In the genomic region with DNA sequence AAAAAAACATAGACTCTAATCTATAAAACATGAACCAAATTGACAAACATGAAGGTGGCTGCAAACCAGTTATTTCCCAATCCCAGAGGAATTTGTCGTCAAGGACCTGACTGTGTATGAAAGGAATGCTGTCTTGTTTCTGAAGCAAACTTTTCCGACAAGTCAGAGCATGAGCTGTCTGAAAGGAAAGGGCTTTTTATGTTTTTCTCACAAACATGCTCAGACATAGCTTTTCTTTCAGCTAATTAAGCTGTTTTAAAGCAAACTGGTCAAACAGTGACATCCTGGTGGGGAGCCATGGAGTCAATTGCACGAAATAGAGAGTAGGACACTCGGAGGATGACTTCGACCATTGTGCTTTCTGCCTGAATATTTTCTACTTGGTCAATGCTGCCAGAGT, we compare ENCODE assay signal across 24 mouse cellular contexts.
A peak's percentile ranks its signal among the peaks of the same experiment; 100 is the strongest.
DNase-seq lines count a peak whose midpoint lies in the region; ATAC-seq and TF ChIP-seq lines count a peak whose summit lies in the region.
"Had no signal": no experiment of that assay in that cellular context is flagged by ENCODE, and none has a peak within 500 bp of the region (broad histone marks: within the 10 kb centered on the region; RNA-seq: fewer than 3 reads in every experiment).

No protein-coding gene starts in this region.

- DNase-seq in embryonic facial prominence, embryonic 11.5 days (ENCODE audit: low spot score) = peak; percentile 26
- DNase-seq in embryonic facial prominence, embryonic 10.5 days (ENCODE audit: low spot score) = no peak
- no peak for DNase-seq in liver, postnatal 0 days
- peak; percentile 85 for DNase-seq in Muller cell, postnatal 12 days (ENCODE audit: inconsistent ontology term)
- peak; percentile 26 for DNase-seq in forelimb bud, embryonic 11.5 days (ENCODE audit: low read depth, low spot score)
- DNase-seq in right cerebral cortex, postnatal 25 days = no peak
- DNase-seq in yolk sac, embryonic 10.5 days (ENCODE audit: low spot score) = no peak
- DNase-seq: adrenal gland, adult 8-10 months; cerebellum, adult 9-11 months; gastrocnemius, postnatal 36 days; heart, postnatal 14 days; spleen, adult 18-20 months; thymus, postnatal 25 days had no signal

- TF ChIP-seq EP300 in liver, postnatal 0 days (IDR thresholded peaks at IDR 0.05; ENCODE audit: low read depth) = no peak

- ATAC-seq in embryonic facial prominence, embryonic 11.5 days (replicated peaks; ENCODE audit: insufficient number of reproducible peaks, low FRiP score, low TSS enrichment, low read depth) = no peak
- ATAC-seq in liver, postnatal 0 days = peak; percentile 44; the same call in 1 of the 2 replicates
- ATAC-seq in liver, embryonic 12.5 days = no peak
- ATAC-seq: forebrain, embryonic 16.5 days; hindbrain, embryonic 16.5 days; intestine, postnatal 0 days; midbrain, embryonic 16.5 days had no signal

- no peak for TF ChIP-seq CTCF in liver, postnatal 0 days (IDR thresholded peaks at IDR 0.05; ENCODE audit: low read depth)

- H3K4me3 ChIP-seq in embryonic facial prominence, embryonic 11.5 days (ENCODE audit: low read depth, low read length) = no peak overlapping the region
- H3K4me3 ChIP-seq in embryonic facial prominence, embryonic 10.5 days = no peak overlapping the region
- no peak overlapping the region for H3K4me3 ChIP-seq in liver, postnatal 0 days (ENCODE audit: low read depth, low read length)
- H3K4me3 ChIP-seq in liver, embryonic 12.5 days = no peak overlapping the region
- H3K4me3 ChIP-seq: heart, embryonic 10.5 days; kidney, embryonic 15.5 days; limb, embryonic 13.5 days; megakaryocyte, embryonic 14.5 days; neural tube, embryonic 15.5 days had no signal

- no peaks in the 10 kb centered on the region for H3K27me3 ChIP-seq in embryonic facial prominence, embryonic 11.5 days (ENCODE audit: control insufficient read depth, insufficient read depth, low read length)
- peaks cover 52% of the 10 kb centered on the region for H3K27me3 ChIP-seq in embryonic facial prominence, embryonic 10.5 days (replicated peaks; ENCODE audit: low read depth, poor library complexity, severe bottlenecking)
- H3K27me3 ChIP-seq in liver, postnatal 0 days (ENCODE audit: insufficient read depth, low read length) = no peaks in the 10 kb centered on the region
- no peaks in the 10 kb centered on the region for H3K27me3 ChIP-seq in liver, embryonic 12.5 days (replicated peaks)
- H3K27me3 ChIP-seq: CH12.LX; kidney, embryonic 15.5 days; limb, embryonic 13.5 days had no signal

- no peaks in the 10 kb centered on the region for H3K9me3 ChIP-seq in embryonic facial prominence, embryonic 11.5 days (replicated peaks; ENCODE audit: control insufficient read depth, low read length)
- no peaks in the 10 kb centered on the region for H3K9me3 ChIP-seq in embryonic facial prominence, embryonic 10.5 days
- no peaks in the 10 kb centered on the region for H3K9me3 ChIP-seq in liver, postnatal 0 days (ENCODE audit: low read length)
- H3K9me3 ChIP-seq in liver, embryonic 12.5 days (replicated peaks) = no peaks in the 10 kb centered on the region
- H3K9me3 ChIP-seq: heart, embryonic 10.5 days; kidney, embryonic 15.5 days; limb, embryonic 13.5 days; megakaryocyte, embryonic 14.5 days; neural tube, embryonic 15.5 days had no signal

- no peak overlapping the region for H3K4me2 ChIP-seq in embryonic facial prominence, embryonic 11.5 days (ENCODE audit: low read depth, low read length)
- H3K4me2 ChIP-seq in liver, postnatal 0 days (ENCODE audit: low read depth, low read length) = no peak overlapping the region; the same call in 1 of the 2 replicates
- no peak overlapping the region for H3K4me2 ChIP-seq in liver, embryonic 12.5 days
- H3K4me2 ChIP-seq: kidney, embryonic 15.5 days; limb, embryonic 13.5 days; neural tube, embryonic 15.5 days had no signal

- H3K36me3 ChIP-seq in embryonic facial prominence, embryonic 11.5 days (replicated peaks; ENCODE audit: control insufficient read depth, insufficient read depth, low read depth, low read length) = no peaks in the 10 kb centered on the region
- H3K36me3 ChIP-seq in embryonic facial prominence, embryonic 10.5 days (replicated peaks) = no peaks in the 10 kb centered on the region
- H3K36me3 ChIP-seq in liver, postnatal 0 days (replicated peaks; ENCODE audit: insufficient read depth, low read length) = no peaks in the 10 kb centered on the region
- H3K36me3 ChIP-seq in liver, embryonic 12.5 days = no peaks in the 10 kb centered on the region
- H3K36me3 ChIP-seq: heart, embryonic 10.5 days; kidney, embryonic 15.5 days; limb, embryonic 13.5 days; neural tube, embryonic 15.5 days had no signal

- H3K4me1 ChIP-seq in embryonic facial prominence, embryonic 11.5 days (ENCODE audit: control insufficient read depth, insufficient read depth, low read length) = no peaks in the 10 kb centered on the region
- no peaks in the 10 kb centered on the region for H3K4me1 ChIP-seq in embryonic facial prominence, embryonic 10.5 days
- no peaks in the 10 kb centered on the region for H3K4me1 ChIP-seq in liver, postnatal 0 days (ENCODE audit: insufficient read depth)
- no peaks in the 10 kb centered on the region for H3K4me1 ChIP-seq in liver, embryonic 12.5 days
- H3K4me1 ChIP-seq: heart, embryonic 10.5 days; kidney, embryonic 15.5 days; limb, embryonic 13.5 days; megakaryocyte, embryonic 14.5 days; neural tube, embryonic 15.5 days had no signal

- H3K9ac ChIP-seq in embryonic facial prominence, embryonic 11.5 days (replicated peaks; ENCODE audit: low read length) = no peak overlapping the region
- H3K9ac ChIP-seq in liver, postnatal 0 days (replicated peaks) = no peak overlapping the region
- no peak overlapping the region for H3K9ac ChIP-seq in liver, embryonic 12.5 days
- H3K9ac ChIP-seq: kidney, embryonic 15.5 days; limb, embryonic 13.5 days; neural tube, embryonic 15.5 days had no signal

- 51% methylated on average over 5 of the region's 5 CpGs for WGBS in embryonic facial prominence, embryonic 11.5 days
- WGBS in embryonic facial prominence, embryonic 10.5 days = 39% methylated on average over 5 of the region's 5 CpGs
- WGBS in liver, postnatal 0 days (ENCODE audit: insufficient replicate concordance) = 66% methylated on average over 5 of the region's 5 CpGs
- WGBS in liver, embryonic 12.5 days (ENCODE audit: insufficient replicate concordance) = 69% methylated on average over 5 of the region's 5 CpGs

- no peak overlapping the region for H3K27ac ChIP-seq in embryonic facial prominence, embryonic 11.5 days (replicated peaks; ENCODE audit: low read depth, low read length)
- H3K27ac ChIP-seq in embryonic facial prominence, embryonic 10.5 days (replicated peaks) = no peak overlapping the region
- H3K27ac ChIP-seq in liver, postnatal 0 days (ENCODE audit: low read depth) = no peak overlapping the region
- no peak overlapping the region for H3K27ac ChIP-seq in liver, embryonic 12.5 days
- H3K27ac ChIP-seq: heart, embryonic 10.5 days; kidney, embryonic 15.5 days; limb, embryonic 13.5 days; neural tube, embryonic 15.5 days had no signal

Comparison
In these comparisons a context has a peak if more than half of its experiments do, and no peak if none do; other contexts are left out.
1. DNase-seq: peak in embryonic facial prominence, embryonic 11.5 days (single experiment), Muller cell, postnatal 12 days (single experiment) and forelimb bud, embryonic 11.5 days (single experiment); none in embryonic facial prominence, embryonic 10.5 days (single experiment), liver, postnatal 0 days (single experiment), right cerebral cortex, postnatal 25 days (single experiment) and yolk sac, embryonic 10.5 days (single experiment).